Mouse (Mus musculus) erythroblast, embryonic 14.5 days (primary cell): Measurements from ENCODE around the gene Cd19.

Source experiments
- GATA1 ChIP-seq: IDR thresholded peaks from 2 replicates; pipeline ENCODE4 v1.6.1; 2012; ENCODE audit warnings: low read length, inconsistent platforms, mixed read lengths
- TAL1 ChIP-seq: IDR thresholded peaks from 3 replicates; pipeline ENCODE4 v1.6.1; 2012; ENCODE audit warnings: low read length, inconsistent platforms, mixed read lengths

- TF ChIP-seq GATA1 (no peak), TAL1 (no peak)
Measured at GRCm38 (mm10) chr7:126444536-126444935, 29.8 kb upstream of the Cd19 start.
